Mouse (Mus musculus) 3T3-L1 (cell line): ENCODE measurements around the gene Ppwd1.
"Not testable (repeated sequence)": the region's sequence is repeated elsewhere in the genome, so short reads cannot be mapped to it uniquely, and the experiment has no call there.

ENCODE experiments used
- DNase-seq: peaks from one replicate; pipeline ENCODE4 v3.0.0-alpha.2; 2015; ENCODE audit warnings: low read depth, low spot score

The Ppwd1 gene

GRCm38 (mm10) chr13:104228384-104229066 is at the start of gene Ppwd1, which contains the start of gene Cenpk:
Gene Ppwd1 (minus strand): TSS chr13:104228843.
Gene Cenpk (plus strand): TSS chr13:104228611.
- DNase-seq, result peak; percentile 95

GRCm38 (mm10) chr13:104258997-104259396 is 30.4 kb upstream of the Ppwd1 start:
- DNase-seq, result no peak

- no peak for DNase-seq
These were observed 538 bp upstream of the Ppwd1 start for GRCm38 (mm10) chr13:104229181-104229580.

- DNase-seq, result peak; percentile 7
These were observed 1.2 kb downstream of the Ppwd1 start for GRCm38 (mm10) chr13:104227478-104227877.

- peak; percentile 30 for DNase-seq
These were observed 24.3 kb downstream of the Ppwd1 start for GRCm38 (mm10) chr13:104204313-104204712.

DNA sequence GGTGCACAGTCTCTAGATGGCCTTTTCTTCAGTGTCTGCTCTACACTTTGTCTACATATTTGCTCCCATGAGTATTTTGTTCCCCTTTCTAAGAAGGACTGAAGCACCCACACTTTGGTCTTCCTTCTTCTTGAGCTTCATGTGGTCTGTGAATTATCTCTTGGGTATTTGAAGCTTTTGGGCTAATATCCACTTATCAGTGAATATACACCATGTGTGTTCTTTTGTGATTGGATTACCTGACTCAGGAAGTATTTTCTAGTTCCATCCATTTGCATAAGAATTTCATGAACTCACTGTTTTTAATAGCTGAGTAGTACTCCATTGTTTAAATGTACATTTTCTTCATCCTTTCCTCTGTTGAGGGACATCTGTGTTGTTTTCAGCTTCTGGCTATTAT is 32.8 kb downstream of the Ppwd1 start:
- not testable (repeated sequence) for DNase-seq

DNA sequence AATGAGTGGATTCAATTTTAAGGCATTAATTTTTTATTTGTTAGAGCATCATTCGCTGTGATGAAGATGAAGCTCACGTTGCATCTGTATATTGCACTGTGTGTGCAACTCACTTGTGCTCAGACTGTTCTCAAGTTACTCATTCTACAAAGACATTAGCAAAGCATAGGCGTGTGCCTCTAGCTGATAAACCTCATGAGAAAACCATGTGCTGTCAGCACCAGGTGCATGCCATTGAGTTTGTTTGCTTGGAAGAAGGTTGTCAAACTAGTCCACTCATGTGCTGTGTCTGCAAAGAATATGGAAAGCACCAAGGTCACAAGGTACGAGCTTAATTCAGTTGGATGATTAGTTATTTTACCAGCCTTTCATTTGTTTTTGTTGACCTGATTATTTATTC is 41.3 kb downstream of the Ppwd1 start:
- no peak for DNase-seq

DNA sequence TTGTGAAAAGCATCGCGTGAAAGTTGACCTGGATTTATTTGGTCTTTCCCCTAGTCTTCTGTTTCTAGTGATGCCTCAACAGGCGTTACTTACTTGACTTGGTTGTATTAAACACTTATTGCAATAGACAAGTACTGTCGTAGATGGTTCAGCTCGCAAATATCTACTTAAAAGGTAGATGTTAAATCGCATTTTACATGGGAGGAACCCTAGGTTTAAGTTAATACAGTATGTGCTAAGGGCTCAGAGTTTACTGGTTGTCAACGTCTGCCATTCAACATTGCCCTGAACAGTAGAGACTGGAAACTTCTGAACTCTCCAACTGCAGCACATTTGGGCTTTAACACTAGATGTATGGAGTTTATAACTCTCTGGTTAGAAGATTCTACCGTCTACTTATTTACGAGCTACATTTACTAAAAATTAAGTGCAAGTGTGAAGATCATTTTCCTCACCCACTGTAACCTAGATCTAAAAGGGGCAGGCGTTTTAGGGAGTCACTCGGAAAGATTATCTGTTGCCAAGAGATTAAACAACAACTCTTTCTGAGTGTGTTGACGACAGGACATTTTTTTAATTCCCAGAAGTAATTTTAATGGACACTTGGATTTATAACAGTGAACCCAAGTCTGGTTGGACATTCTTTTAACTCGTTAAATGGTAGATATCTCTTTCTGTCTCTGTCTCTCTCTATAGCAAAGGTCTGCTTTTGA is 49.3 kb downstream of the Ppwd1 start:
- DNase-seq, result peak; percentile 26

DNA sequence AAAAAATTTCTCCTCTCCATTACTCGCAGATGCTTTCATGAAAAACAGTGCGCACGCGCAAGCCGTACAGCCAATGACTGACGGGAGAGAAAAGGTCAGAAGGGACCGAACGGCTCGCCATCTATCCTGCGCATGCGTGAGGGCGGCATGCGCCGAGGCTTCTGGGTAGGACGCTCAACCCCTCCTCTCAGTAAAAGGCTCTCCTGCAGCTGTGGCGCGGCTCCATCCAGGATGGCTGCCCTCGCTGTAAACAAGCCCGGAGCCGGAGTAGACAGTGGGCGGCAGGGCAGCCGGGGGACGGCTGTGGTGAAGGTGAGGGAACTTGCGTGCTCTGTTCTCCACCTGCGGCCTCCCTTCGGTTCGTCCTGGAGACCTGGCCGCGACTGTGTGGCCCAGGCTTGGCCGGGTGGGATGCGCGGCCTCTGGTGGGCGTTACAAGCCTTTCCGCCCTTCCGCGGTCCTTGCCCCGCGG is 50.0 kb downstream of the Ppwd1 start, which contains the start of gene Trim23:
Gene Trim23, plus strand, starts transcription at position 148 of the 472 bp plus-strand sequence.
- DNase-seq, result peak; percentile 99

DNA sequence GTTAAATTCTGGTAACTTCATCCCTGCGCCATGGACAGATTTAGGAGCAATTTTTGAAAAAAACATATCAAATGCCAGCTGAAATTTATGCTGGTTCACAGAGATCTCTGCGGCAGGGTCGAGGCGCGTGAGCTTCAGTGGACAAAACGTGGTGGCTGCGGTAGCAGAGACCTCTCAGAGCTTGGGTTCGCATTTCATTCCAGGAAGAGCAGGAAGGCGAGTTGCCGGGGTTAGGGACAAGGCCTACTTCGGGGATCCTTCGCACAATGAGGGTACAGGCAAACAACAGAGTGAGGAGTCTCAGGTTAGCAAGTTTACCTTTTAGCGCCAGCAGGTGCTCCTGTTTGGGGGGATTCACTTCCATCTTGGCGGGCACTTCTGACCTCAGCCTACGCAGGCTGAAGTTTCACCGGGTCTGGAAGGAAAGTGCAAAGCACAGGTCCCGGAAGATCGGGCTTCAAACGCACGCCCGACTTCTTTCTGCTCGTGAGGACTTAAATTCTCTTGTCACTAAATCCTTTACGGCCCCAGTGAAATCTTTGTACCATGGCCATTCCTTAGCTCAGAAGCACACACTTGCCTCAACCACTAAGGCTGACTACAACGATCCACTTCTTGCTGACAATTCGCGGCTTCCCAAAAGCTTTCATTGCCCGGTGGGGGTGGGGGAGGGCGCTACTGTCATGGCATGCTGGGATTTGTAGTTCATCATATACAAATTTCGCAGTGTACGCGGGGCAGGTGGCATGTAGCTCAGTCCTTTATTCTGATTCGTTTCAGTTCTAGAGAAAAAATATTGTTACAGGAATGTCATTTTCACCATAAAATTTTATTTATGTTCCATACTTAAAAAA is 50.6 kb downstream of the Ppwd1 start, which contains the start of gene Trappc13:
Gene Trappc13, minus strand, starts transcription at position 674 of the 854 bp plus-strand sequence.
- peak; percentile 88 for DNase-seq

GRCm38 (mm10) chr13:104176874-104177273 is 51.8 kb downstream of the Ppwd1 start:
- DNase-seq, result no peak

- no peak for DNase-seq
These were observed 56.1 kb downstream of the Ppwd1 start for GRCm38 (mm10) chr13:104172498-104172897.

GRCm38 (mm10) chr13:104171711-104172110 is 56.9 kb downstream of the Ppwd1 start:
- peak; percentile 39 for DNase-seq

GRCm38 (mm10) chr13:104155686-104156085 is 73.0 kb downstream of the Ppwd1 start:
- DNase-seq, result peak; percentile 63
